Mouse (Mus musculus) forebrain, embryonic 11.5 days (tissue): ENCODE data around the gene Ctcf. TPM values are rescaled to one million over a fixed set of nuclear protein-coding genes. Genes with fewer than 3 reads are reported as not detected.

ENCODE experiments used
- ATAC-seq: fragments of 200-750 bp; cut with Nextera tagmentation; replicated peaks from 2 replicates; pipeline ENCODE4 v1.8.0; 2017; ENCODE audit warnings: moderate TSS enrichment; ENCODE audit not compliant: low FRiP score
- DNase-seq: peaks from one replicate; pipeline ENCODE4 v3.0.0-alpha.2; 2017; ENCODE audit warnings: low spot score
- H3K27ac ChIP-seq: fragments of 300-500 bp; sonication (generic); 2 replicates; pipeline ENCODE4 v1.5.1; 2014; ENCODE audit warnings: low read depth, low read length
- H3K27me3 ChIP-seq: fragments of 300-500 bp; sonication (generic); 2 replicates; pipeline ENCODE4 v1.6.1; 2014; ENCODE audit warnings: mild to moderate bottlenecking, low read length, mixed read lengths; ENCODE audit not compliant: control insufficient read depth, insufficient read depth
- H3K36me3 ChIP-seq: fragments of 300-500 bp; sonication (generic); 2 replicates; pipeline ENCODE4 v1.6.1; 2014; ENCODE audit warnings: mild to moderate bottlenecking, low read length, moderate library complexity, mixed read lengths; ENCODE audit not compliant: control insufficient read depth, insufficient read depth
- H3K4me1 ChIP-seq: fragments of 300-500 bp; sonication (generic); replicated peaks from 2 replicates; pipeline ENCODE4 v1.6.1; 2014; ENCODE audit warnings: low read length, mixed read lengths; ENCODE audit not compliant: control insufficient read depth, insufficient read depth
- H3K4me2 ChIP-seq: fragments of 300-500 bp; sonication (generic); 2 replicates; pipeline ENCODE4 v1.6.1; 2014; ENCODE audit warnings: low read depth, mild to moderate bottlenecking, low read length, moderate library complexity, mixed read lengths; ENCODE audit not compliant: severe bottlenecking
- H3K4me3 ChIP-seq: fragments of 300-500 bp; sonication (generic); 2 replicates; pipeline ENCODE4 v1.5.1; 2014; ENCODE audit warnings: low read depth, low read length
- H3K9ac ChIP-seq: fragments of 300-500 bp; sonication (generic); 2 replicates; pipeline ENCODE4 v1.6.1; 2014; ENCODE audit warnings: low read length
- H3K9me3 ChIP-seq: fragments of 300-500 bp; sonication (generic); 2 replicates; pipeline ENCODE4 v1.6.1; 2016; ENCODE audit warnings: low read length, mixed read lengths; ENCODE audit not compliant: control insufficient read depth
- whole genome bisulfite sequencing: fragments of 180-500 bp; shearing (Covaris S2); extraction: QIAGEN DNeasy Blood & Tissue Kit; methylation state at CpG from one replicate; pipeline ENCODE4 v1.1.7; 2014; 5-methylcytosine and 5-hydroxymethylcytosine counted together
- polyA plus RNA-seq: library from polyadenylated mRNA; unstranded; fragments of >200 nt; fragmentation: Nextera tagmentation; extraction: Ambion mirVana; gene quantifications from 2 replicates; pipeline ENCODE4 v1.2.1, GENCODE M21; 2014

The Ctcf gene
- polyA plus RNA-seq, 1 experiment from 2014 or later: 134 TPM

- Histone ChIP-seq H3K27me3 (no peaks in the 10 kb centered on the region), H3K9ac (peak overlapping the region; percentile 100), H3K4me2 (peak overlapping the region; percentile 57), H3K4me3 (peak overlapping the region; percentile 96), H3K36me3 (no peaks in the 10 kb centered on the region), H3K4me1 (peaks cover 2% of the 10 kb centered on the region; the same call in 1 of the 2 replicates), H3K9me3 (no peaks in the 10 kb centered on the region), H3K27ac (no peak overlapping the region)
- no peak for ATAC-seq
- no peak for DNase-seq
- WGBS: 95% methylated on average over 2 of the region's 2 CpGs
Observed at GRCm38 (mm10) chr8:105634771-105635458, 1.5 kb upstream of the Ctcf start.

GRCm38 (mm10) chr8:105635481-105635880, 887 bp upstream of the Ctcf start:
- H3K4me1 ChIP-seq: peaks cover 2% of the 10 kb centered on the region; the same call in 1 of the 2 replicates
- peak overlapping the region; percentile 57 for H3K4me2 ChIP-seq
- 2% methylated on average over 11 of the region's 11 CpGs for WGBS
- peak overlapping the region; percentile 96 for H3K4me3 ChIP-seq
- H3K9ac ChIP-seq: peak overlapping the region; percentile 100
- H3K27me3 ChIP-seq: no peaks in the 10 kb centered on the region
- no peaks in the 10 kb centered on the region for H3K36me3 ChIP-seq
- no peak for DNase-seq
- peak overlapping the region; percentile 100; the same call in 1 of the 2 replicates for H3K27ac ChIP-seq
- H3K9me3 ChIP-seq: no peaks in the 10 kb centered on the region
- no peak for ATAC-seq

GRCm38 (mm10) chr8:105636963-105637510, 669 bp downstream of the Ctcf start, which contains the start of gene Agrp:
Agrp (minus strand) TSS chr8:105637393.
- H3K4me1 ChIP-seq: peaks cover 2% of the 10 kb centered on the region; the same call in 1 of the 2 replicates
- no peak for DNase-seq
- H3K27ac ChIP-seq: peak within 1 kb of the TSS; percentile 100
- WGBS: under 1% methylated on average over 55 of the region's 63 CpGs
- peak within 1 kb of the TSS; percentile 96 for H3K4me3 ChIP-seq
- no peaks in the 10 kb centered on the region for H3K9me3 ChIP-seq
- peak; percentile 45 for ATAC-seq
- H3K27me3 ChIP-seq: no peaks in the 10 kb centered on the region
- peak within 1 kb of the TSS; percentile 100 for H3K9ac ChIP-seq
- peak within 1 kb of the TSS; percentile 63 for H3K4me2 ChIP-seq
- H3K36me3 ChIP-seq: no peaks in the 10 kb centered on the region

GRCm38 (mm10) chr8:105637601-105638041, 1.3 kb downstream of the Ctcf start:
- no peak for DNase-seq
- Histone ChIP-seq H3K4me1 (peaks cover 2% of the 10 kb centered on the region; the same call in 1 of the 2 replicates), H3K9me3 (no peaks in the 10 kb centered on the region), H3K4me2 (peak overlapping the region; percentile 63), H3K4me3 (peak overlapping the region; percentile 96), H3K9ac (peak overlapping the region; percentile 100), H3K27ac (peak overlapping the region; percentile 100), H3K27me3 (no peaks in the 10 kb centered on the region), H3K36me3 (no peaks in the 10 kb centered on the region)
- ATAC-seq: no peak
- under 1% methylated on average over 11 of the region's 11 CpGs for WGBS

- H3K4me2 ChIP-seq: peak overlapping the region; percentile 63; the same call in 1 of the 2 replicates
- H3K27ac ChIP-seq: no peak overlapping the region
Observed at GRCm38 (mm10) chr8:105638510-105638909, 2.1 kb downstream of the Ctcf start.

GRCm38 (mm10) chr8:105639835-105640234, 3.5 kb downstream of the Ctcf start:
- H3K9ac ChIP-seq: no peak overlapping the region
- peaks cover 2% of the 10 kb centered on the region; the same call in 1 of the 2 replicates for H3K4me1 ChIP-seq
- 84% methylated on average over 1 of the region's 1 CpGs for WGBS
- H3K4me2 ChIP-seq: no peak overlapping the region
- H3K9me3 ChIP-seq: no peaks in the 10 kb centered on the region
- H3K36me3 ChIP-seq: peaks cover 7% of the 10 kb centered on the region
- H3K27me3 ChIP-seq: no peaks in the 10 kb centered on the region
- DNase-seq: no peak
- no peak overlapping the region for H3K27ac ChIP-seq
- ATAC-seq: no peak
- H3K4me3 ChIP-seq: no peak overlapping the region

More at GRCm38 (mm10) chr8:105638510-105638909, 2.1 kb downstream of the Ctcf start:
- peak overlapping the region; percentile 100; the same call in 1 of the 2 replicates for H3K9ac ChIP-seq
- no peaks in the 10 kb centered on the region for H3K9me3 ChIP-seq
- peak overlapping the region; percentile 96 for H3K4me3 ChIP-seq
- DNase-seq (no peak), ATAC-seq (no peak)
- H3K27me3 ChIP-seq: no peaks in the 10 kb centered on the region
- H3K4me1 ChIP-seq: peaks cover 2% of the 10 kb centered on the region; the same call in 1 of the 2 replicates
- WGBS: 85% methylated on average over 4 of the region's 4 CpGs
- H3K36me3 ChIP-seq: peaks cover under 1% of the 10 kb centered on the region; the same call in 1 of the 2 replicates

- ATAC-seq: no peak
- H3K4me3 ChIP-seq: no peak overlapping the region
- H3K4me1 ChIP-seq: no peaks in the 10 kb centered on the region; the same call in 1 of the 2 replicates
- 91% methylated on average over 2 of the region's 2 CpGs for WGBS
- no peak overlapping the region for H3K9ac ChIP-seq
- H3K9me3 ChIP-seq: no peaks in the 10 kb centered on the region
- H3K27me3 ChIP-seq: no peaks in the 10 kb centered on the region
- no peak for DNase-seq
- no peak overlapping the region for H3K4me2 ChIP-seq
- no peak overlapping the region for H3K27ac ChIP-seq
- peaks cover 7% of the 10 kb centered on the region for H3K36me3 ChIP-seq
Observed at GRCm38 (mm10) chr8:105640511-105640910, 4.1 kb downstream of the Ctcf start.

- ATAC-seq (no peak), DNase-seq (no peak)
- Histone ChIP-seq H3K9me3 (no peaks in the 10 kb centered on the region), H3K36me3 (peaks cover 11% of the 10 kb centered on the region), H3K9ac (no peak overlapping the region), H3K4me2 (no peak overlapping the region), H3K4me3 (no peak overlapping the region), H3K27me3 (no peaks in the 10 kb centered on the region), H3K27ac (no peak overlapping the region), H3K4me1 (no peaks in the 10 kb centered on the region)
- 96% methylated on average over 1 of the region's 1 CpGs for WGBS
Observed at GRCm38 (mm10) chr8:105645205-105645604, 8.8 kb downstream of the Ctcf start.
